ENCODE assay signal across 8 mouse cellular contexts in genomic region chr6:17280939-17281756, GRCm38 (mm10). TPM values are rescaled to one million over a fixed set of nuclear protein-coding genes. Genes with fewer than 3 reads are reported as not detected.
DNase-seq lines count a peak whose midpoint lies in the region; ATAC-seq and TF ChIP-seq lines count a peak whose summit lies in the region.

Gene Cav2 (plus strand): TSS chr6:17281185.

- peak within 1 kb of the TSS; percentile 64 for H3K9ac ChIP-seq in forebrain, embryonic 11.5 days (ENCODE audit: low read length)
- peak within 1 kb of the TSS; percentile 74 for H3K9ac ChIP-seq in heart, embryonic 14.5 days (ENCODE audit: low read length)
- H3K9ac ChIP-seq in liver, embryonic 12.5 days = peak within 1 kb of the TSS; percentile 50
- peak within 1 kb of the TSS; percentile 49 for H3K9ac ChIP-seq in stomach, embryonic 14.5 days (replicated peaks; ENCODE audit: low read depth, low read length)

- H3K36me3 ChIP-seq in C2C12 (ENCODE audit: control insufficient read depth, insufficient read depth) = no peaks in the 10 kb centered on the region
- H3K36me3 ChIP-seq in forebrain, embryonic 11.5 days (ENCODE audit: control insufficient read depth, insufficient read depth, low read length) = no peaks in the 10 kb centered on the region
- no peaks in the 10 kb centered on the region for H3K36me3 ChIP-seq in heart, embryonic 14.5 days (ENCODE audit: control insufficient read depth, insufficient read depth, low read length)
- no peaks in the 10 kb centered on the region for H3K36me3 ChIP-seq in liver, embryonic 12.5 days
- no peaks in the 10 kb centered on the region for H3K36me3 ChIP-seq in myocyte (ENCODE audit: control insufficient read depth, insufficient read depth)
- no peaks in the 10 kb centered on the region for H3K36me3 ChIP-seq in stomach, embryonic 14.5 days (ENCODE audit: control insufficient read depth, insufficient read depth, low read length)

- peaks cover 2% of the 10 kb centered on the region for H3K79me3 ChIP-seq in C2C12 (ENCODE audit: low read depth)

- no peak for TF ChIP-seq CTCF in C2C12 (IDR thresholded peaks at IDR 0.05; ENCODE audit: control insufficient read depth, insufficient read depth, insufficient read length)

- TF ChIP-seq POLR2A in myocyte (IDR thresholded peaks at IDR 0.05; ENCODE audit: insufficient read length, low read depth) = peak; percentile 61

- DNase-seq in forebrain, embryonic 11.5 days (ENCODE audit: low spot score) = peak; percentile 79
- peak; percentile 87 for DNase-seq in kidney, postnatal 10 days

- peak within 1 kb of the TSS; percentile 94 for H3K4me2 ChIP-seq in forebrain, embryonic 11.5 days (ENCODE audit: low read depth, low read length, severe bottlenecking)
- peak within 1 kb of the TSS; percentile 93 for H3K4me2 ChIP-seq in heart, embryonic 14.5 days (ENCODE audit: low read length)
- peak within 1 kb of the TSS; percentile 71 for H3K4me2 ChIP-seq in liver, embryonic 12.5 days
- peak within 1 kb of the TSS; percentile 77 for H3K4me2 ChIP-seq in myocyte (ENCODE audit: low read depth)
- peak within 1 kb of the TSS; percentile 82 for H3K4me2 ChIP-seq in stomach, embryonic 14.5 days (replicated peaks; ENCODE audit: low read depth, low read length)

- H3K79me2 ChIP-seq in C2C12 (ENCODE audit: control insufficient read depth, insufficient read depth) (peaks cover 11% of the 10 kb centered on the region), myocyte (ENCODE audit: control insufficient read depth, insufficient read depth) (no peaks in the 10 kb centered on the region)

- under 1% methylated on average over 40 of the region's 40 CpGs for WGBS in forebrain, embryonic 11.5 days
- WGBS in heart, embryonic 14.5 days = under 1% methylated on average over 40 of the region's 40 CpGs
- WGBS in liver, embryonic 12.5 days (ENCODE audit: insufficient replicate concordance) = 1% methylated on average over 40 of the region's 40 CpGs
- WGBS in stomach, embryonic 14.5 days = 2% methylated on average over 40 of the region's 40 CpGs

- peak; percentile 93 for ATAC-seq in forebrain, embryonic 11.5 days (replicated peaks; ENCODE audit: low FRiP score)
- ATAC-seq in heart, embryonic 14.5 days (ENCODE audit: insufficient number of reproducible peaks, insufficient read depth, low FRiP score, low read depth) = peak; percentile 78
- peak; percentile 62 for ATAC-seq in liver, embryonic 12.5 days
- ATAC-seq in stomach, embryonic 14.5 days (ENCODE audit: insufficient number of reproducible peaks, insufficient read depth, low FRiP score, low read depth) = peak; percentile 92

- peak within 1 kb of the TSS; percentile 96 for H3K27ac ChIP-seq in brown adipose tissue, adult 24 weeks (replicated peaks; ENCODE audit: low read depth, low read length)
- H3K27ac ChIP-seq in forebrain, embryonic 11.5 days (ENCODE audit: low read depth, low read length) = no peak within 1 kb of the TSS
- peak within 1 kb of the TSS; percentile 84 to 85 for H3K27ac ChIP-seq in heart, embryonic 14.5 days (replicated peaks in 1 of 2; ENCODE audit: control insufficient read depth in 1 of 2, insufficient read depth in 1 of 2, low read depth in 2 of 2, low read length in 2 of 2)
- H3K27ac ChIP-seq in liver, embryonic 12.5 days = peak within 1 kb of the TSS; percentile 40; the same call in 1 of the 2 replicates
- peak within 1 kb of the TSS; percentile 73 for H3K27ac ChIP-seq in stomach, embryonic 14.5 days (ENCODE audit: low read length)

- H3K27me3 ChIP-seq in C2C12 (ENCODE audit: control insufficient read depth, insufficient read depth, insufficient read length) = no peaks in the 10 kb centered on the region
- peaks cover 4% of the 10 kb centered on the region; the same call in 1 of the 2 replicates for H3K27me3 ChIP-seq in forebrain, embryonic 11.5 days (ENCODE audit: control insufficient read depth, insufficient read depth, low read length)
- 0 out of 2 replicates have a peak, but pooled peaks cover 5% of the 10 kb centered on the region for H3K27me3 ChIP-seq in heart, embryonic 14.5 days (ENCODE audit: control insufficient read depth, insufficient read depth, low read length)
- peaks cover 22% of the 10 kb centered on the region for H3K27me3 ChIP-seq in liver, embryonic 12.5 days (replicated peaks)
- H3K27me3 ChIP-seq in myocyte (ENCODE audit: control insufficient read depth, insufficient read depth, insufficient read length) = no peaks in the 10 kb centered on the region
- no peaks in the 10 kb centered on the region for H3K27me3 ChIP-seq in stomach, embryonic 14.5 days (ENCODE audit: control insufficient read depth, insufficient read depth, low read length)

- H3K9me3 ChIP-seq in forebrain, embryonic 11.5 days (ENCODE audit: control insufficient read depth, low read length) = no peaks in the 10 kb centered on the region
- H3K9me3 ChIP-seq in heart, embryonic 14.5 days (ENCODE audit: control insufficient read depth, low read length) = no peaks in the 10 kb centered on the region
- H3K9me3 ChIP-seq in liver, embryonic 12.5 days (replicated peaks) = no peaks in the 10 kb centered on the region
- no peaks in the 10 kb centered on the region for H3K9me3 ChIP-seq in stomach, embryonic 14.5 days (ENCODE audit: control insufficient read depth, low read depth, low read length)

- H3K4me1 ChIP-seq in brown adipose tissue, adult 24 weeks (ENCODE audit: control insufficient read depth, insufficient read depth, insufficient read length, low read length) = peaks cover 11% of the 10 kb centered on the region
- 0 out of 2 replicates have a peak, but pooled peaks cover 2% of the 10 kb centered on the region for H3K4me1 ChIP-seq in forebrain, embryonic 11.5 days (replicated peaks; ENCODE audit: control insufficient read depth, insufficient read depth, low read length)
- peaks cover 3 to 8% of the 10 kb centered on the region in 2 experiments; a peak in 2 of 4 replicates for H3K4me1 ChIP-seq in heart, embryonic 14.5 days (ENCODE audit: control insufficient read depth in 2 of 2, insufficient read depth in 2 of 2, low read length in 2 of 2)
- peaks cover 16% of the 10 kb centered on the region; the same call in 1 of the 2 replicates for H3K4me1 ChIP-seq in liver, embryonic 12.5 days
- H3K4me1 ChIP-seq in stomach, embryonic 14.5 days (ENCODE audit: control insufficient read depth, insufficient read depth, low read length) = peaks cover 10% of the 10 kb centered on the region

- H3ac ChIP-seq in C2C12 (ENCODE audit: control insufficient read depth, insufficient read length, low read depth) (peak within 1 kb of the TSS; percentile 81), myocyte (ENCODE audit: control insufficient read depth, insufficient read length) (no peak within 1 kb of the TSS)

- H3K4me3 ChIP-seq in C2C12 (ENCODE audit: insufficient read depth, poor library complexity, severe bottlenecking) (peak within 1 kb of the TSS; percentile 39), myocyte (peak within 1 kb of the TSS; percentile 36)
- peak within 1 kb of the TSS; percentile 71 for H3K4me3 ChIP-seq in brown adipose tissue, adult 24 weeks (ENCODE audit: insufficient read depth, low read depth, low read length)
- H3K4me3 ChIP-seq in forebrain, embryonic 11.5 days (ENCODE audit: low read depth, low read length) = peak within 1 kb of the TSS; percentile 45
- peak within 1 kb of the TSS; percentile 46 to 59 for H3K4me3 ChIP-seq in heart, embryonic 14.5 days (ENCODE audit: control insufficient read depth in 1 of 2, insufficient read depth in 1 of 2, low read depth in 1 of 2, low read length in 2 of 2)
- peak within 1 kb of the TSS; percentile 51 for H3K4me3 ChIP-seq in liver, embryonic 12.5 days
- H3K4me3 ChIP-seq in stomach, embryonic 14.5 days (ENCODE audit: low read depth, low read length) = peak within 1 kb of the TSS; percentile 42

TF ChIP-seq in C2C12, 6 proteins besides CTCF, POLR2A, EP300 and RAD21:
- TF ChIP-seq FOSL1 (IDR thresholded peaks at IDR 0.05; ENCODE audit: insufficient read depth, low read length, poor library complexity, severe bottlenecking) (no peak), CEBPB (IDR thresholded peaks at IDR 0.05; ENCODE audit: low read depth) (no peak), USF1 (IDR thresholded peaks at IDR 0.05; ENCODE audit: low read depth) (no peak), MYOG (IDR thresholded peaks at IDR 0.05; ENCODE audit: control insufficient read depth, extremely low read depth, insufficient read length) (no peak), MAX (IDR thresholded peaks at IDR 0.05) (peak; percentile 20)

TF ChIP-seq in myocyte, 11 proteins besides CTCF, POLR2A, EP300 and RAD21:
- TF ChIP-seq CEBPB (IDR thresholded peaks at IDR 0.05; ENCODE audit: insufficient read depth, poor library complexity, severe bottlenecking) (no peak), MYOG (IDR thresholded peaks at IDR 0.05; ENCODE audit: control insufficient read depth in 1 of 3, insufficient read depth in 1 of 3, insufficient read length in 2 of 3, low read depth in 2 of 3) (peak in 1 of 3 experiments; percentile 19), POLR2AphosphoS2 (IDR thresholded peaks at IDR 0.05; ENCODE audit: insufficient read length, low read depth) (peak; percentile 44)

RNA-seq across cellular contexts. Expression of gene Cav2, which starts in this region (rescaled TPM):
- polyA plus RNA-seq in C2C12 (2012; fragmentation: generic; extraction: Trizol) (3.4 TPM), myocyte (2012; fragmentation: generic; extraction: Trizol) (2.9 TPM)
- 223 and 244 TPM in 2 replicates for polyA plus RNA-seq in brown adipose tissue, adult 24 weeks (2012; ENCODE audit: insufficient read depth, insufficient read length, missing spikeins)
- polyA plus RNA-seq in forebrain, embryonic 11.5 days (2014; fragmentation: Nextera tagmentation; extraction: Ambion mirVana) = 5.4 and 7.3 TPM in 2 replicates
- polyA plus RNA-seq in heart, embryonic 14.5 days (2014; fragmentation: Nextera tagmentation; extraction: Ambion mirVana) = 34.2 and 35.8 TPM in 2 replicates
- polyA plus RNA-seq in liver, embryonic 12.5 days (2016; fragmentation: Nextera tagmentation; extraction: Ambion mirVana) = 3.2 TPM in 2 replicates
- polyA plus RNA-seq in stomach, embryonic 14.5 days (2014; fragmentation: Nextera tagmentation; extraction: Ambion mirVana) = 49.5 and 58.0 TPM in 2 replicates
